Mouse (Mus musculus): ENCODE results near the gene Efcab6. TPM values are rescaled to one million over a fixed set of nuclear protein-coding genes. Genes with fewer than 3 reads are reported as not detected.

Gene Efcab6
- polyA plus RNA-seq, 1 experiment from 2014 or later = 0.29 TPM

DNA sequence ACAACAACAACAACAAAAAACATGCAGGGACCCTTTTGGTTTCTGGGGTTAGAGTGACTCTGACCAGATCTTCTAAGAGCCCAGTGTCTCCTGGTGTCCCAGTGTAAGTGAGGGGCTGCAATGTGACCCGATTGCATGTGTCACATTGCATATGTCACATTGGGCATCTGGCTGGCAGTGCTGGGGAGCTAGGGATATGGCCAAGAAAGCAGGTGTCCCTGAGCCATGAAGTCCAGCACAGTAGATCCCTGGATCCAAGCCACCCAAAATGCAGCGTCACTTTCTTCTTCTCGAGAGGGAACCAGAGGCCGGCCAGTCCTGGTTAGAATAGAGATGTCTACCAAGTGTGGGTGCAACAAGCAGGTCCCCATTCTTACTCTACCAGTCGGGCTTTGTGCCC is 199.6 kb downstream of the Efcab6 start:
- H3K4me3 ChIP-seq (ENCODE audit: low read depth, low read length) = no peak overlapping the region
- no peak overlapping the region for H3K4me2 ChIP-seq
- H3K4me1 ChIP-seq (ENCODE audit: control insufficient read depth, insufficient read depth, low read length) = no peaks in the 10 kb centered on the region
- DNase-seq (ENCODE audit: low spot score, missing footprints) (no peak), ATAC-seq (ENCODE audit: low FRiP score) (no peak)
- no peaks in the 10 kb centered on the region for H3K9me3 ChIP-seq (ENCODE audit: control insufficient read depth, low read length)
- H3K27ac ChIP-seq (ENCODE audit: low read depth, low read length) = no peak overlapping the region
- H3K36me3 ChIP-seq (ENCODE audit: control insufficient read depth, insufficient read depth, low read length) = no peaks in the 10 kb centered on the region
- H3K9ac ChIP-seq (ENCODE audit: low read length) = no peak overlapping the region
- peaks cover 2% of the 10 kb centered on the region; the same call in 1 of the 2 replicates for H3K27me3 ChIP-seq (ENCODE audit: control insufficient read depth, insufficient read depth, low read length)
- WGBS = 89% methylated on average over 5 of the region's 5 CpGs

DNA sequence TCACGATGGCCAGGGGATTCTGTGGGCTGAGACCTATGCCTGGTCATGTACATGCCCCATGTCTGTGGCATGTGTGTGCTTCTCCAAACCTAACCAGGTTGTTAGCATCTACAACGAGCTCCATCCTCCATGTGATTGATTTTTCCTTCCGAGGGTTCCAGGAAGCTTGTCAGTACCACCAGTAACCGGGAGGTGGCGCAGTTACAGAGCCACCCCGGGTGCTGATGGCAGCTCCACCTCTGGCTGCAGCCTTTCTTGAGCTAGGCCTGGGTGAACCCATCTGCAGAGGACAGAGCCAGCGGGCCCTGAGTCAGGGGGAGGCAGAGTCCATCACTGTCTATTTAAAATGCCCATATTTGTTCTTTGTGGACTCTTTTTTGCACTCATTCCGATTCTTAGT is 208.1 kb downstream of the Efcab6 start:
- DNase-seq (ENCODE audit: low spot score, missing footprints) (peak; percentile 98), ATAC-seq (ENCODE audit: low FRiP score) (no peak)
- Histone ChIP-seq H3K4me1 (ENCODE audit: control insufficient read depth, insufficient read depth, low read length) (no peaks in the 10 kb centered on the region), H3K4me2 (no peak overlapping the region), H3K9ac (ENCODE audit: low read length) (no peak overlapping the region), H3K27ac (ENCODE audit: low read depth, low read length) (no peak overlapping the region), H3K36me3 (ENCODE audit: control insufficient read depth, insufficient read depth, low read length) (no peaks in the 10 kb centered on the region), H3K27me3 (ENCODE audit: control insufficient read depth, insufficient read depth, low read length) (no peaks in the 10 kb centered on the region), H3K9me3 (ENCODE audit: control insufficient read depth, low read length) (no peaks in the 10 kb centered on the region), H3K4me3 (ENCODE audit: low read depth, low read length) (no peak overlapping the region)
- 27% methylated on average over 8 of the region's 8 CpGs for WGBS

DNA sequence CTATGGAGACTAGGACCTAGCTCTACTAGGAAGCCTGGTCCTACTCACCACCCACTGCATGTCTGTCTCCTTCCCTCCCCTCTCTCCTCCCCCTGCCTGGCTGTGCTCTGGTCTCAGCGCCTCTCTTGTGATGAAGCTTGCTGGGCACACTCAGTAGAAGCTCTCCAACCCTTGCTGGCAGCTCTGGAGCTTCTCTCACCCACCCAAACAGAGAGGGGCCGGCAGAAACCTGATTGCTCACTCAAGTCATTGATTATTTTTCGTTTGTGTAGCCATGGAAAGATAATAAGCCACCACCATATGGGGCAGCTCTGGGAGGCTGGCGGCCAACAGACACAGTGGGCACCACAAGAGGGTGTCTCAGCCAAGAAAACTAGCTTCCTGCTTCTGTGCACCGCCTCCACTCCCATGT is 211.8 kb downstream of the Efcab6 start:
- Histone ChIP-seq H3K4me2 (no peak overlapping the region), H3K27me3 (ENCODE audit: control insufficient read depth, insufficient read depth, low read length) (no peaks in the 10 kb centered on the region), H3K4me3 (ENCODE audit: low read depth, low read length) (no peak overlapping the region), H3K9ac (ENCODE audit: low read length) (no peak overlapping the region), H3K36me3 (ENCODE audit: control insufficient read depth, insufficient read depth, low read length) (no peaks in the 10 kb centered on the region), H3K4me1 (ENCODE audit: control insufficient read depth, insufficient read depth, low read length) (no peaks in the 10 kb centered on the region), H3K27ac (ENCODE audit: low read depth, low read length) (no peak overlapping the region), H3K9me3 (ENCODE audit: control insufficient read depth, low read length) (no peaks in the 10 kb centered on the region)
- DNase-seq (ENCODE audit: low spot score, missing footprints) = no peak
- ATAC-seq (ENCODE audit: low FRiP score) = no peak
- 83% methylated on average over 5 of the region's 5 CpGs for WGBS

DNA sequence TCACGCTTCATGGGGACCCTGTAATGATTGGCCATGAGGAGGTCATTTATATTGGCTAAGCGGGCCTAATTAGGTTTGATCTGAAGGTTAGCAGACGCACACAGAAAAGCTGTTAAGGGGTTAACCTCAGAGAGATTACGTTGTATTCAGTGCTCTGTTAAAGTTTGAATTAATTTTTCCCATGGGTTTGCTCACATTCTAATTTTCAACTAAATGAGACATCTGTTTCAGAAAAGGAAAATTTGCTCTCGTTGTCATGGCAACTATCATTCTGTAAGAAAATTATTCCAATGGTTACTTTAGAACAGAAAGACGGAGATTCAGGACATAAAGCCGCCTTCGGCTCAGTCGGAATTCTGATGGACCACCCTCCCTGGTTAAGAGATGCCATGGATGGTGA is 217.0 kb downstream of the Efcab6 start:
- Histone ChIP-seq H3K27me3 (ENCODE audit: control insufficient read depth, insufficient read depth, low read length) (no peaks in the 10 kb centered on the region; the same call in 1 of the 2 replicates), H3K27ac (ENCODE audit: low read depth, low read length) (no peak overlapping the region), H3K9me3 (ENCODE audit: control insufficient read depth, low read length) (no peaks in the 10 kb centered on the region), H3K4me1 (ENCODE audit: control insufficient read depth, insufficient read depth, low read length) (peaks cover 17% of the 10 kb centered on the region), H3K36me3 (ENCODE audit: control insufficient read depth, insufficient read depth, low read length) (no peaks in the 10 kb centered on the region), H3K4me2 (no peak overlapping the region), H3K4me3 (ENCODE audit: low read depth, low read length) (no peak overlapping the region), H3K9ac (ENCODE audit: low read length) (no peak overlapping the region)
- WGBS = 70% methylated on average over 9 of the region's 9 CpGs
- ATAC-seq (ENCODE audit: low FRiP score) = no peak
- DNase-seq (ENCODE audit: low spot score, missing footprints) = no peak

DNA sequence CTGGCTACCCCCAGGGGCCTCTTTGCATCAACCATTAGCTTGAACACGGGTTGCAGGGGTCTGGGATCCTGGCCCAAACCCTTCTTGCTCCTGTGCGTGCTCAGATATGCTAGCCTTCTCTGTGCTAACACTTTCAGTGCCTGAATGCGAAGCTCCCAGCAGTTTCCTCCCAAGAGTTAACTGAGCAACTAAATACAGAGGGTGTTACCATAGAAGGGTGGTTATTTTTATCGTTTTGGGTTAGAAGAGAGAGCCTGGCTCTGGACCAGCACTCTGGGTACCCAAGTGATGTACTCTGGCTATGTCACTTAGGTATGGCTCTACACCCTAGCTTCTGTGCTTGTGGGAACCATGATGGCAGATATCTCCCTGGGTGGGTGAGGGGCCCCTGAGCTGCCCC is 217.7 kb downstream of the Efcab6 start:
- no peak for ATAC-seq (ENCODE audit: low FRiP score)
- Histone ChIP-seq H3K4me2 (no peak overlapping the region), H3K9ac (ENCODE audit: low read length) (no peak overlapping the region), H3K36me3 (ENCODE audit: control insufficient read depth, insufficient read depth, low read length) (no peaks in the 10 kb centered on the region), H3K4me1 (ENCODE audit: control insufficient read depth, insufficient read depth, low read length) (peaks cover 20% of the 10 kb centered on the region), H3K4me3 (ENCODE audit: low read depth, low read length) (no peak overlapping the region), H3K9me3 (ENCODE audit: control insufficient read depth, low read length) (no peaks in the 10 kb centered on the region), H3K27ac (ENCODE audit: low read depth, low read length) (no peak overlapping the region), H3K27me3 (ENCODE audit: control insufficient read depth, insufficient read depth, low read length) (no peaks in the 10 kb centered on the region; the same call in 1 of the 2 replicates)
- no peak for DNase-seq (ENCODE audit: low spot score, missing footprints)
- WGBS = 66% methylated on average over 4 of the region's 4 CpGs

DNA sequence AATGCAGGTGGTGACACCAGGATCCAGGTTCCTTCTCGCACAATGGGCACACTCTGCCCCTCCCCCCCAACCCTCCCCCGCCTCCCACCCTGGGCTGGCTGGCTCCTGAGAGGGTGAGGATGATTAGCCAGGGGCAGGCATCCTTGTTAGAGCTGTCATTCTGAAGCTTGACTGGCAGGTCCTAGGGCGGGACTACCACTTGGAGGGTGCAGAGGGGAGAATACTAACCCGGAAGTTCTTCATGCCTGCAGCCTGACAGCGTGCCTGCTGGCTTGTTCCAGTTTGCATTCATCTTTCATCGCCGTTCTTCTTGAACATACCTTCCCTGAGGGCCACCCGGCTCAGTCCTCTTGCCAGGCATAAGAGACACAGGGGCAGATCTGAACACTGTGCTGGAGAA is 218.6 kb downstream of the Efcab6 start:
- no peaks in the 10 kb centered on the region for H3K9me3 ChIP-seq (ENCODE audit: control insufficient read depth, low read length)
- DNase-seq (ENCODE audit: low spot score, missing footprints) = no peak
- H3K27ac ChIP-seq (ENCODE audit: low read depth, low read length) = no peak overlapping the region
- ATAC-seq (ENCODE audit: low FRiP score) = peak; percentile 43; the same call in 1 of the 2 replicates
- no peak overlapping the region for H3K9ac ChIP-seq (ENCODE audit: low read length)
- no peaks in the 10 kb centered on the region; the same call in 1 of the 2 replicates for H3K27me3 ChIP-seq (ENCODE audit: control insufficient read depth, insufficient read depth, low read length)
- no peak overlapping the region for H3K4me2 ChIP-seq
- H3K4me3 ChIP-seq (ENCODE audit: low read depth, low read length) = no peak overlapping the region
- peaks cover 20% of the 10 kb centered on the region for H3K4me1 ChIP-seq (ENCODE audit: control insufficient read depth, insufficient read depth, low read length)
- 38% methylated on average over 8 of the region's 8 CpGs for WGBS
- no peaks in the 10 kb centered on the region for H3K36me3 ChIP-seq (ENCODE audit: control insufficient read depth, insufficient read depth, low read length)

DNA sequence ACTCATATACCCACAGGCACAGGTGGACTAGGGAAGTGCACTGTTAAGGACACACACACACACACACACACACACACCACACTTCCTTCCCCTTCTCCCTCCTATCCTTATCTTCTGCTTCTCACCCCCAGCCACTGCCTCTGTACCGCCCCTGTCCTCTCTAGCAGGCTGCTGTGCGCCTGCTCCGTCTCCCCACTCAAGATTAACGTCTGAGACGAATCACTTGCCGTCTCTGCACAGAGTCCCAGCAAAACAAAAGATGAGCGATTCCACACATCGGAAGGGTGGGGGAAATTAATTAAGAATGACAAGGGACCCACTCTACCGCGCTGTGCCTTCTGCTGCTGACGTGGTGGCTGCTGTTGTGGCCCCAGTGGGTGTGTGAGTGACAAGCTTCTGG is 219.4 kb downstream of the Efcab6 start:
- Histone ChIP-seq H3K4me1 (ENCODE audit: control insufficient read depth, insufficient read depth, low read length) (peaks cover 20% of the 10 kb centered on the region), H3K9me3 (ENCODE audit: control insufficient read depth, low read length) (no peaks in the 10 kb centered on the region), H3K36me3 (ENCODE audit: control insufficient read depth, insufficient read depth, low read length) (no peaks in the 10 kb centered on the region), H3K4me3 (ENCODE audit: low read depth, low read length) (no peak overlapping the region), H3K4me2 (no peak overlapping the region), H3K27me3 (ENCODE audit: control insufficient read depth, insufficient read depth, low read length) (no peaks in the 10 kb centered on the region; the same call in 1 of the 2 replicates), H3K9ac (ENCODE audit: low read length) (no peak overlapping the region), H3K27ac (ENCODE audit: low read depth, low read length) (no peak overlapping the region)
- ATAC-seq (ENCODE audit: low FRiP score) = peak; percentile 26; the same call in 1 of the 2 replicates
- no peak for DNase-seq (ENCODE audit: low spot score, missing footprints)
- 59% methylated on average over 11 of the region's 11 CpGs for WGBS

DNA sequence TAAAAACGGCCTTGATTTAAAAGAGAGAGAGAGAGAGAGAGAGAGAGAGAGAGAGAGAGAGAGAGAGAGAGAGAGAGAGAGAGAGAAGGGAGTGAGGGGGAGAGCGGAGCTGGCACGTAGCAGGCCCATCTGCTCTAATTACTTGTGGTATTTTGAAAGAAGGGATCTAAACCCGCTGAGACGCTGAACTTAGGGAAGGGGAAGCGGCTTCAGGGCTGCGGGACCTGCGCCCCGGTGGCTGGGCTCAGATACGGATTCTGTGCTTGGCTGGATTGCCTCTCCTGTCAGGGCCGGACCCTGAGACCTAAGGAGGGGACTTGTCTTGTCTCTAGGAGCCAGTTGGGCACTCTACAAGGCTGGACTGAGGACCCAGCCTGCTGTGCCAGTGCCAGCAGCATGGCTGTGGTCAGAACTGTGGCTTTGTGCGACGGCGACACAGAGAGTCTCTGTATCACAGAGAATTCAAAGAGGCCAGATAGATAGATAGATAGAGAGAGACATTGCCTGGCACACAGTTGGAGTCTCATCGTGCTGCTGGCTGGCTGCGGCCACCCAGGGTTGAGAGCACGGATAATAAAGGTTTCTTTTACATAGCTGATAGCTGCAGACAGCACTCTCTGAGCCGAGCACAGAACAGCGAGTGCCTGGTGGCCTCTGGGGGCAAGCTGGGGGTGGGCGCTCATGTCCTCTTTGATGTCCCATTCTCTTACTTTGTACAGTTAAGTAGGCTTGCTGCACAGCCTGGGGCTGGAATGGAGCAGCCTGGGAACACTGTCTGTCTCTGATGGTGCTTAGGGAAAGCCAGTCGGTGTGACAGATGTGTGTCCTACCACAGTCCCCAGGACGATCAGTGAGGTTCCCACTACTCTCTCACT is 222.0 kb downstream of the Efcab6 start:
- Histone ChIP-seq H3K4me1 (ENCODE audit: control insufficient read depth, insufficient read depth, low read length) (peaks cover 20% of the 10 kb centered on the region), H3K27me3 (ENCODE audit: control insufficient read depth, insufficient read depth, low read length) (no peaks in the 10 kb centered on the region; the same call in 1 of the 2 replicates), H3K36me3 (ENCODE audit: control insufficient read depth, insufficient read depth, low read length) (no peaks in the 10 kb centered on the region), H3K4me3 (ENCODE audit: low read depth, low read length) (no peak overlapping the region), H3K4me2 (no peak overlapping the region), H3K9ac (ENCODE audit: low read length) (no peak overlapping the region), H3K27ac (ENCODE audit: low read depth, low read length) (no peak overlapping the region), H3K9me3 (ENCODE audit: control insufficient read depth, low read length) (no peaks in the 10 kb centered on the region)
- ATAC-seq (ENCODE audit: low FRiP score) (no peak), DNase-seq (ENCODE audit: low spot score, missing footprints) (no peak)
- WGBS = 35% methylated on average over 22 of the region's 22 CpGs

DNA sequence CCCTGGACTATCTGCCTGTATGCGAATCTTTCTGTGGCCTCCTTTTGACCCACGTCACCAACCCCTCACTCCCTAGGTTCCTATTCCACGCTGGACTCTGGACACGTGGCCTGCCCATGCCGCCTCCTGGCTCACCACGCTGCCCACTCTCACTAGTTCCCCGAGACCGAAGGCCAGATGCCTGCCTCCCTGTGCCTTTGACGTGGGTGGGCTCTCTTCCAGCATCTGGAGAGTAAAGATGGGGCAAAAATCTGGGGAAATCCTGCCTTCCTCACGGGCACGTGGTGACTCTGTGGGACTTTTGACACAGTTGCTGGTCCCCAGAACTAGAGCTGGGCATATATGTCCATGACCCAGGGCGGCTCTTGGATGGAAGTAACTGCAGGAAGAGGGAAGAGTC is 222.8 kb downstream of the Efcab6 start:
- 81% methylated on average over 12 of the region's 12 CpGs for WGBS
- Histone ChIP-seq H3K9ac (ENCODE audit: low read length) (no peak overlapping the region), H3K27me3 (ENCODE audit: control insufficient read depth, insufficient read depth, low read length) (no peaks in the 10 kb centered on the region; the same call in 1 of the 2 replicates), H3K4me1 (ENCODE audit: control insufficient read depth, insufficient read depth, low read length) (peaks cover 20% of the 10 kb centered on the region), H3K4me2 (no peak overlapping the region), H3K9me3 (ENCODE audit: control insufficient read depth, low read length) (no peaks in the 10 kb centered on the region), H3K4me3 (ENCODE audit: low read depth, low read length) (no peak overlapping the region), H3K27ac (ENCODE audit: low read depth, low read length) (no peak overlapping the region), H3K36me3 (ENCODE audit: control insufficient read depth, insufficient read depth, low read length) (no peaks in the 10 kb centered on the region)
- DNase-seq (ENCODE audit: low spot score, missing footprints) = no peak
- ATAC-seq (ENCODE audit: low FRiP score) = no peak
